Mouse (Mus musculus) 3T3-L1 (cell line): ENCODE data around the gene Pgs1.

Source experiments
- DNase-seq: peaks from one replicate; pipeline ENCODE4 v3.0.0-alpha.2; 2015; ENCODE audit warnings: low read depth, low spot score

Pgs1 gene

DNA sequence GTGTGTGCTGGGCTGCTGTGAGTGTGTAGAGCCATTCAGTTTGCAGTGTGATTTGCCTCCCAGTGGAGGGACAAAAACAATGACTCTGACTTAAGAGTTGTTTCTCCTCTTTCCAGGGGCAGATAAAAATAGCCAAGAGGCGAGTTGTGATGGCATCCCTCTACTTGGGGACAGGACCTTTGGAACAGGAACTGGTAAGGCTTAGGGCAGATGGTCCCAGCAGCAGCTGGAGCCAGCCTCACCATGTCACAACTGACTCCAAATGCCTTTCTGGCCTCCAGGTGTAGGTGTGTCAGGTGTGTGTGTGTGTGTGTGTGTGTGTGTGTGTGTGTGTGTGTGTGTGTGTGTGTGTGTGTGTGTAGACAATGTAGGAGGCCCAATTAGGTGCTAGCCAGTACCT is 14.0 kb downstream of the Pgs1 start:
- no peak for DNase-seq

DNA sequence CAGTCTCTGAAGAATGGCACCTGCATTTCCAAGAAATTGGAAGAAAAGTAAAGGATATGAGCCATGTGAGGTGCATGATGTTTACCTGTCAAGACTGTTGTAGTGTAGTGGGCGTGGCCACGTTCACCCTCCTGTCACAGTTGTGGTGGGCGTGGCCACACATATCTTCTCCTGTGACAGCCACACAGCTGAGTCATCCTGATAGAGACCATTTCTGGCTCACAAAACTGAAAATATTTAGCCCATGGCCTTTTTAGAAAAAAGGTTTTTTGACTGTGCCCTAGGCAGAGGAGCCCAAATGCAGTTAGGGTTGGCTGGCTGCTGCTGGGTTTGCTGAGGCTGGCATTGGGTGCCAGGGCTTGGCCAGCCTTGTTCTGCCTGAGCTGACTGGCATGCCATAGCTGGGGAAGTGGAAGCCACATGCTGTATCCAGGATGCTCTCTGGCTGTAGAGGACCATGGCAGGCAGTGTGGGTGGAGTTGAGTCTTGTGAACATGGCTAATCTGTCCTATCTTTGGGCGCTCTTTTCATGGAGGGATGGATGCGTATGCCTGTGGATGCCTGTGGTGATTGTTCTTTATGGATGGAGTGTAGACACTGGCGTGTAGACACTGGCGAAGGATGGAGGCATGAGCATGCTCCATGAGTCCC is 14.6 kb downstream of the Pgs1 start:
- peak; percentile 69 for DNase-seq

GRCm38 (mm10) chr11:118003176-118003575 is 17.1 kb downstream of the Pgs1 start:
- DNase-seq = peak; percentile 63

DNA sequence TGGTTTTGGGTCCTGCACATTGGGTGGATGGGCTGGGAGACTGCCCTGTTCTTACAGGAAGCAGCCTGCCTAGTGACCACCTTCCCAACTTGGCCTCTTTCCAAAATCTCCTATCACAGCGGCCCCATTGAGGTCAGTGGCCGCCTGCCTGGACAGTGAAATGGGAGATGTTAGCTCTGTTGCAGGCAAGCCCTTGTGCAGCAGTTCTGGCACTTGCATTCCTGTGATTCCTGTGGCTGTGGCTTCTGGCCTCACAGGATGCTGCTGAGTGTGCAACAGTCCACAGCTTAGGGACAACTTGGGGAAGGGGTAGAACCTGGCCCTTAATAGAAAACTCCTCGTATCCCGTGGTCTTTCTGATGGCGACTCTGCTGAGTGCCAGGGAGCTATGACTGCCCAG is 17.6 kb downstream of the Pgs1 start:
- peak; percentile 91 for DNase-seq

DNA sequence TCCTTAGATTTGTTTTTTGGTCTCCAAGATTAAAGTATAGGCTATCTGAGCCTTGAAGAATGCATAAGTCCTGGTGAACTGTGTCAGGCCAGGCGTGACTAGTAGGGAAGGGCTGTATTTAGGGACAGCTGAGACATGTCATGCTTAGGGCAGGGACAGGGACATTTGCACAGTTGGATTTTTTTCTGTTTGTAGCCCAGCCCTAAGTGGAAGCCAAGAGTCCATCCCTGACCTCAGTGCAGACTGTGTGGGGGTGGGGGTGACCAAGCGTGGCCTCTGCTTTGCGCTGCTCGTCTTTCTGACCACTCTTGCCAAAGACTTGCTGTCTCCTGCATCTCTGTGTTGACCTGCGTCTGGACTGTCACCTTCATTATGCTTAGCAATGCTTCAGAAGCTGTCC is 18.1 kb downstream of the Pgs1 start:
- no peak for DNase-seq

DNA sequence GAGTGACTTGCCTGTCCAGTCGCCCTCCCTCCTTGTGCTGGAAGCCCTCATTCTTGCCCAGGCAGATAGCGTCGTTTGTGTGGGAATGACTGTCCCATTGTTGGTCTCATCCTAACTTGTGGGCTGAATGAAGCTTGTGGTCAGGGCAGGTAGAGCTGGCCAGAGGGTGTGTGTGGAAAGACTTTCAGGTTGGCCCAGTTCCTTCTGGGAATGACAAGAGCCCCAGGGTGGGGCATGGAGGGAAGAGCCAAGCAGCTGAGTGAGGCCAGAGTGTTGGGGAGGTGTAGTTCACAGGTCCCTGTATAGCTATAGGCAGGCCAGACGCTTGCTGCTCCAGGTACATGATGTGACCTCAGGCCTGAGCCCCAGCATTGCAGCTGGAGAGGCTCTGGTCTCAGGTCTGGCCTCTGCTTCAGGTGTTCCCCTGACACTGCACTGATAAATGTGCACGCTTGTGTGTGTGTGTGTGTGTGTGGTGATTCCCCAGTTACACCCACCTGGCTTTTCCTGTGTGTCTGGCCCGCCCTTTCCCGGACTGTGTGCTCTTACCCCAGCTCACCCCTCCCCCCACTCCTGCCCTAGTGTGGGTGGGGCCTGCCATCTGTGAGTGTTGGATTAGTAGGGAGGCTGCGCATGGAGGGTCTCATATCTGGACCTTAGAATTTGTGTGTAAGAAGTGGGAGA is 21.5 kb downstream of the Pgs1 start:
- no peak for DNase-seq

GRCm38 (mm10) chr11:118008144-118008805 is 22.2 kb downstream of the Pgs1 start:
- DNase-seq = no peak

- no peak for DNase-seq
Observed at GRCm38 (mm10) chr11:118008843-118009242, 22.8 kb downstream of the Pgs1 start.

GRCm38 (mm10) chr11:118009865-118010571 is 23.9 kb downstream of the Pgs1 start:
- no peak for DNase-seq

DNA sequence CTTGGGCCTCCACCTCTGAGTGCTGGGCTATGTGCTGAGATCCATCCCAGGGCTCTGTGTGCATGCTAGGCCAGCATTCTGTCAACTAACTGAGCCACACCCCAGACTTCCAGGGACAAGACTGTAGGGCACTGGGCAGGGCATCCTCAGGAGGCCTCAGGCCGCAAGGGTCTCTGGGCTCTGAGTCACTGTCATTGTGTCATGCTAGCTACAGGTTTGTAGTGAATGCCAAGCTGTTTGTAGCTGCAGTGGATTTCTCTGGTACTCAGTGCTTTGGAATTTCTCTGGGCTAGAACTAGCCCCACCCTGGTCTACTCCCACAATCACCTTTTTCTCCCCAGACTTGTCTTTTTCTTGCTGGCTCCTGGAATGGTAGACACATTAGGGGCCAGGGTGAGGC is 26.5 kb downstream of the Pgs1 start:
- peak; percentile 92 for DNase-seq

GRCm38 (mm10) chr11:118013339-118013738 is 27.2 kb downstream of the Pgs1 start:
- DNase-seq = no peak

DNA sequence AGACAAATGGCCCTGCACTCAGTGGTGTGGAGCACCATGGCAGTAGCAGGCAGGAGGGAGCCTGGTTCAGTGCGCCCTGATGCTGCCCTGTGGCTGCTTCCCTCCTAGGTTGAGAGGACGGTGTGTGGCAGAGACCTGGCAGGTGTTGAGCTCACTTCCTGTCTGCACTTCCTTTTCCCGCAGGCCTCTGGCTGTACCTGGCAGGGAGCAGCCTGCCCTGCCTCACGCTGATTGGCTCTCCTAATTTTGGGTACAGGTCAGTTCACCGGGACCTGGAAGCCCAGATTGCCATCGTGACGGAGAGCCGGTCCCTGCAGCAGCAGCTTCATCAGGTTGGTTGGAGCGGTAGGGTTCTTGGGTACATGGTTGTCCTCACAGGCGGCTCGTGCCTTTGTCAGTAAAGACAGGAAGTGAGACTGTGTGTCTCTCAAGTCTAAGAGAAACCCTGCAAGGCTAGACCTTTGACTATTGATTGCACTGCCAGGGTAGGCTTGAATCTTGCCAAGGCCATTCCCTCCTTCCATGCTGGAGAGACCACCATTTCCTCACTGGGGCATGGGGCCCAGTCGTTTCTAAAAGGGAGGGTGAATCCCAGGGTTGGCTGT is 28.4 kb downstream of the Pgs1 start:
- DNase-seq = no peak

GRCm38 (mm10) chr11:118015381-118016145 is 29.5 kb downstream of the Pgs1 start:
- peak; percentile 69 for DNase-seq

DNA sequence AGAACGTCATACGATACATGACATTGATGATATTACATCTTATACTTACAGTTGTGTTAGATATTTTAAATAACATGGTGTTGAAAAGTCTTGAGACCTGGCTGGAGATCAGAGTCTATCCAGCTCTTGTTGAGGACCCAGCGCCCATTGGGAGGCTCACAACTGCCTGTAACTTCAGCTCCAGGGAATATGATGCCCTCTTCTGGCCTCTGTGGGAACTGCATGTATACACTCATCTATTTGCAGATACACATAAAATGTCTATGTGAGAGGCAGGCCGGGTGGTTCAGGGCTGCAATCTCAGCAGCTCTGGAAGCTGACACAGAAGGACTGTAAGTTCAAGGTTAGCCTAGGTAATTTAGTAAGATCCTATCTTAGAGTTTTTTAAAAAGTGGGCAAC is 32.2 kb downstream of the Pgs1 start:
- peak; percentile 50 for DNase-seq

DNA sequence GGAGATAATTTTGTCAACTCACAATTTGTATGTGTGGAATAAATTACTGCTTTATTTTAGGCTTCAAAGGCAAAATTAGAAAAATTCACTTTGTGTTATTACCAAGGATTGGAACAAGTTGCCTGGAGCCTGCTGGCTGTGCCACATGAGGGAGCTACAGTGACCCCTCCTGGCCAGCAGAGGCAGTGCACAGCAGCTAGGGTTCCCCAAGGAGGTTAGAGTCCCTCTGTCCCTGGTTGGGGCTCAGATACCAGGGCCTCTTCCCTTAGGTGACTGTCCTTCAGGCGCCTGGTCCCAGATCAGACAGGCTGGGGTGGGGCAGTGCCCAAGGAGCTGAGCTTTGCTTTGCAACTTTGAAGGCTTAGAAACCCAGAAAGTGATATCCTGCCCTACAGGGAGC is 35.7 kb downstream of the Pgs1 start:
- peak; percentile 78 for DNase-seq

- no peak for DNase-seq
Observed at GRCm38 (mm10) chr11:118023475-118023874, 37.4 kb downstream of the Pgs1 start.

DNA sequence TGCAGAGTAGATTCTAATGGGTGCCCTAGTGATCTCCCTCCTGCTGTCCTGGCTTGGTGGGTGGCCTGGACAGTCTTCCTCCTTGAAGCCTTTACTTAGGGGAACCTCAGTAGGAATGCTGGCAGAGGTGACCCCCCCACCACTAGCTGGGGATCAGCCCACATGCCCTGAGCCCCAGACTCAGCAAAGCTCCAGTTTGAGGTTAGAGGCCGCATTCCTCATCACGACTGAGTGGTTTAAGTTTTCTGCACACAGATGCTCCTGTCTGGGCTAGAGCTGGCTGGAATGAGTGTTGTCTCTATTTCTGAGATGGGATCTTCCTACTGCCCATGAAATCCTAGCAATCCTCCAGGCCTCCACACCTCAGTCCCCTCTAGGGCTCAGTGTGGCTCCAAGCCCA is 38.0 kb downstream of the Pgs1 start:
- DNase-seq = no peak

DNA sequence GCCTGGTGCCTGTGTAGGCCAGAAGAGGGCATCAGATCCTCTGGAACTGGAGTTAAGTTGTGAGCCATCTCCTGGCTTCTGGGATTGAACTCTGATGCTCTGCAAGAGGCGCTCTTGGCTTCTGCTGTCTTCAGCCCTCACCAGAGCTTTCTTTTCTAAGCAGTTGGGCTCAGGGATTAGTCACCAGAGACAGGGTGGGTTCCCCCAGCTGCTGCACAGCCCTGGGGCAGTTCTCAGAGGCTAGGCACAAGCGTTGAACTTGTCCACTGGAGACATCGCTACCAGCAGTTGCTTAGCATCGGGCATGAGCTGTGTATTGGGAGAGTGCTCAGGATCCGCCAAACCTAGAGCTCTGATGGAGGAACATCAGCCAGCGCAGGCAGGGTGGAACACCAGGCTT is 43.1 kb downstream of the Pgs1 start:
- DNase-seq = peak; percentile 70

GRCm38 (mm10) chr11:118031134-118031533 is 45.0 kb downstream of the Pgs1 start:
- DNase-seq = no peak

DNA sequence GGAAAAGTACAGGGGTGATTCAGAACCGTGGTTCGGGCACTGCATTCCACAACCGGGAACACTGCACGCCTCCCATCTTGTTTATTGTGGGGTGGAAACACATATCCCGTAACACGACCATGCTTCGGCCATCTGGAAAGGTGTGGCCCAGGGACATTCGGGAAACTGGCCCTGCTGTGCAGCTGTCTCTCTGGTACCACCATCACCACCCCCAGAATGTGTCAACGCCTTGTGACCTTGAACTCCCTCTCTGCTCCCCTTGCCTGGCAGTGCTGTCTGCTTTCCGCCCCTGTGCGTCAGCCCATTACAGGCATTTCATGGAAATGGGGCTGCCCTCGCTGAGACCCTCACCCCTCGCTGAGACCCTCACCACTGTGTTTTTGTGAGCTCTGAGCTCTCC is 48.3 kb downstream of the Pgs1 start:
- peak; percentile 39 for DNase-seq

DNA sequence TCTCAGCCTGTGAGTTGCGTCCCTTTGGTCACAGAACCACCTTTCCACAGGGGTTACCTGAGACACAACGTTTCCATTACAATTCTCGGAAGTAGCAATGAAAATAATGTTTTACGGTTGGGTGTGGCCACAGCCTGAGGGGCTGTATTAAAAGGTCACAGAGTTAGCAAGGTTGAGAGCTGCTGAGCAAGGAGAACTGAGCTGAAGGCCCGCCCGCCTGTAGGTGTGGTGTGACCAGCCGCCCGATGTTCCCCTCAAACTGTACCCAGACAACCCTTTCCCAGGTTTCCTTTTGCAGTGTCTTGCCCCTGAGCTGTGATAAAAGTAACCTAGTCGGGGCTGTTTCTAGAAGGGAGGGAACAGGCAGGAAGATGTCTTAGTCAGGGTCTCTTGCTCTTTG is 49.0 kb downstream of the Pgs1 start:
- DNase-seq = no peak
